Mouse (Mus musculus) midbrain, embryonic 12.5 days (tissue): ENCODE data around the gene Platr17. TPM values are rescaled to one million over a fixed set of nuclear protein-coding genes. Genes with fewer than 3 reads are reported as not detected.

Experiments used
- ATAC-seq: fragments of 200-750 bp; cut with Nextera tagmentation; 2 replicates; pipeline ENCODE4 v1.8.0; 2017; ENCODE audit warnings: low read depth, moderate TSS enrichment, moderate library complexity; ENCODE audit not compliant: low FRiP score
- H3K27ac ChIP-seq: fragments of 300-500 bp; sonication (generic); replicated peaks from 2 replicates; pipeline ENCODE4 v1.5.1; 2016; ENCODE audit warnings: mild to moderate bottlenecking
- H3K27me3 ChIP-seq: fragments of 300-500 bp; sonication (generic); 2 replicates; pipeline ENCODE4 v1.6.1; 2016; ENCODE audit warnings: mild to moderate bottlenecking
- H3K36me3 ChIP-seq: fragments of 300-500 bp; sonication (generic); 2 replicates; pipeline ENCODE4 v1.6.1; 2016
- H3K4me1 ChIP-seq: fragments of 300-500 bp; sonication (generic); 2 replicates; pipeline ENCODE4 v1.6.1; 2016
- H3K4me2 ChIP-seq: fragments of 300-500 bp; sonication (generic); replicated peaks from 2 replicates; pipeline ENCODE4 v1.6.1; 2016; ENCODE audit warnings: mild to moderate bottlenecking, moderate library complexity
- H3K4me3 ChIP-seq: fragments of 300-500 bp; sonication (generic); 2 replicates; pipeline ENCODE4 v1.5.1; 2016; ENCODE audit warnings: mild to moderate bottlenecking
- H3K9ac ChIP-seq: fragments of 300-500 bp; sonication (generic); replicated peaks from 2 replicates; pipeline ENCODE4 v1.6.1; 2016; ENCODE audit warnings: mild to moderate bottlenecking, moderate library complexity
- H3K9me3 ChIP-seq: fragments of 300-500 bp; sonication (generic); 2 replicates; pipeline ENCODE4 v1.6.1; 2016; ENCODE audit warnings: mild to moderate bottlenecking
- WGBS: fragments of 180-500 bp; shearing (Covaris S2); methylation state at CpG from one replicate; pipeline ENCODE4 v1.1.7; 2016; 5-methylcytosine and 5-hydroxymethylcytosine counted together
- polyA plus RNA-seq: library from polyadenylated mRNA; unstranded; fragments of >200 nt; fragmentation: Nextera tagmentation; extraction: Ambion mirVana; gene quantifications from 2 replicates; pipeline ENCODE4 v1.2.1, GENCODE M21; 2016

Platr17 gene
- polyA plus RNA-seq, 1 experiment from 2014 or later: 0.23 TPM

DNA sequence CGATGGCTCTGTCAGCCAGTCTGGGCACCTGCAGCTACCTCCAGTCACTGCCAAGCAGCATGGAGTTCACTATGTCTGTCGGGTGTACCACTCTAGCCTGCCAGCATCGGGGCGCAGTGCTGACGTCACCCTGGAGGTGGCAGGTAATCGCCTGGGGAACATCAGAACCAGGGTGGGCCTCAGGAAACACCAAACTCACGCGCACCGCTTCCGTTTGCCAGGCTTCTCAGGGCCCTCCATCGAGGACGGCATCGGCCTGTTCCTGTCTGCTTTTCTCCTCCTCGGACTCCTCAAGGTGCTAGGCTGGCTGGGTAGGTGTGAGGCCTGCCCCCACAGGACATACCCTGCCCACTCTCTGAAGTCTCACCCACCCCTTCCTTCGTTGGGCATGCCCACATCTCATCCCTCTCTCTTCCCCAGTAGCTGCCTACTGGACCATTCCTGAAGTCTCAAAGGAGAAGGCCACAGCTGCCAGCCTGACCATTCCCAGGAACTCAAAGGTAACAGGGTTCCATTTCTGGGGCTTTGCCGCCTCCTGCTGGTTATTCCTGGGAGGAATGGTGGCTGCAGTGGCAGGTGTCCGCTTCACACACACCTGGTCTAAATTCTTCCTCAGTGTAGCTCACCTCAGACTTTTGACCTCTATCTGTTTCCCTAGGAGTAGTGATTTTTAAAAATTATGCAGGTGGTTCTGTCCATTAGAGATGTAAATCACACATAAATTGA lies 21.4 kb downstream of the Platr17 start:
- Histone ChIP-seq H3K9ac (0 out of 2 replicates have a peak overlapping the region, but pooled peaks have one; percentile 0), H3K4me1 (peaks cover 22% of the 10 kb centered on the region), H3K4me3 (no peak overlapping the region), H3K27me3 (no peaks in the 10 kb centered on the region), H3K9me3 (no peaks in the 10 kb centered on the region), H3K36me3 (0 out of 2 replicates have a peak, but pooled peaks cover 7% of the 10 kb centered on the region), H3K4me2 (no peak overlapping the region), H3K27ac (no peak overlapping the region)
- 71% methylated on average over 17 of the region's 17 CpGs for WGBS
- no peak for ATAC-seq

DNA sequence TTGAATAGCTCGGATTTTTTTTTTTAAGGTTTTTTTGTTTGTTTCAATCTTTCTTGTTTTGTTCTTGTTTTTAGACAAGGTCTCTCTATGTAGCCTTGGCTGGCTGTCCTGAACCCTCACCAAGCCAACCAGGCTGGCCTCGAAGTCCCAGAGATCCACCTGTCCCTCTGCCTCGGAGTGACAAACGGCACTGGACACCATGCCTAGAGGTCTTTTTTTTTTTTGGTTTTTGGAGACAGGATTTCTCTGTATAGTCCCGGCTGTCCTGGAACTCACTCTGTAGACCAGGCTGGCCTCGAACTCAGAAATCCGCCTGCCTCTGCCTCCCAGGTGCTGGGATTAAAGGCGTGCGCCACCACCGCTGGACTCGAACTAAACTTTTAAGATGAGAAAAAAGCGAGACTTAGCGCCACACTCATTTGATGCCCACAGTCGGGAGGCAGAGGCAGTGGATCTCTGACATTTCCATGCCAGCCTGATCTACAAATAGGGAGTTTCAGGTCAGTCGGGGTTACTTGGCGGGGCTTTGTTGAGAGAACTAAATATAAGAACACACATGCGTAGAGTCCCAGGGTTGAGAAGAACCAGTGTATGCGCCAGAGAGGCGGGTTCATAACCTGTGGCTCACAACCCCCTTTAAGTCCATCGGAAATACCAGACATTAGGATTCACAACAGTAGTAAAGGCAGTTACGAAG lies 23.5 kb downstream of the Platr17 start:
- ATAC-seq: no peak
- H3K4me3 ChIP-seq: peak overlapping the region; percentile 81
- H3K27me3 ChIP-seq: no peaks in the 10 kb centered on the region
- 64% methylated on average over 21 of the region's 21 CpGs for WGBS
- H3K27ac ChIP-seq: no peak overlapping the region
- H3K36me3 ChIP-seq: peaks cover 23% of the 10 kb centered on the region
- H3K4me2 ChIP-seq: peak overlapping the region; percentile 97
- H3K9me3 ChIP-seq: no peaks in the 10 kb centered on the region
- peak overlapping the region; percentile 90 for H3K9ac ChIP-seq
- peaks cover 23% of the 10 kb centered on the region for H3K4me1 ChIP-seq

- Histone ChIP-seq H3K4me3 (peak within 1 kb of the TSS; percentile 81), H3K27me3 (no peaks in the 10 kb centered on the region), H3K36me3 (peaks cover 35% of the 10 kb centered on the region), H3K9me3 (no peaks in the 10 kb centered on the region), H3K9ac (peak within 1 kb of the TSS; percentile 90), H3K4me1 (peaks cover 23% of the 10 kb centered on the region), H3K4me2 (peak within 1 kb of the TSS; percentile 97), H3K27ac (peak within 1 kb of the TSS; percentile 88)
- ATAC-seq: peak; percentile 81
- WGBS: under 1% methylated on average over 78 of the region's 80 CpGs
Measured at GRCm38 (mm10) chr17:33929371-33930279, 24.7 kb downstream of the Platr17 start, which contains the start of gene Rgl2. Gene Rgl2, plus strand, starts transcription at chr17:33929543.

DNA sequence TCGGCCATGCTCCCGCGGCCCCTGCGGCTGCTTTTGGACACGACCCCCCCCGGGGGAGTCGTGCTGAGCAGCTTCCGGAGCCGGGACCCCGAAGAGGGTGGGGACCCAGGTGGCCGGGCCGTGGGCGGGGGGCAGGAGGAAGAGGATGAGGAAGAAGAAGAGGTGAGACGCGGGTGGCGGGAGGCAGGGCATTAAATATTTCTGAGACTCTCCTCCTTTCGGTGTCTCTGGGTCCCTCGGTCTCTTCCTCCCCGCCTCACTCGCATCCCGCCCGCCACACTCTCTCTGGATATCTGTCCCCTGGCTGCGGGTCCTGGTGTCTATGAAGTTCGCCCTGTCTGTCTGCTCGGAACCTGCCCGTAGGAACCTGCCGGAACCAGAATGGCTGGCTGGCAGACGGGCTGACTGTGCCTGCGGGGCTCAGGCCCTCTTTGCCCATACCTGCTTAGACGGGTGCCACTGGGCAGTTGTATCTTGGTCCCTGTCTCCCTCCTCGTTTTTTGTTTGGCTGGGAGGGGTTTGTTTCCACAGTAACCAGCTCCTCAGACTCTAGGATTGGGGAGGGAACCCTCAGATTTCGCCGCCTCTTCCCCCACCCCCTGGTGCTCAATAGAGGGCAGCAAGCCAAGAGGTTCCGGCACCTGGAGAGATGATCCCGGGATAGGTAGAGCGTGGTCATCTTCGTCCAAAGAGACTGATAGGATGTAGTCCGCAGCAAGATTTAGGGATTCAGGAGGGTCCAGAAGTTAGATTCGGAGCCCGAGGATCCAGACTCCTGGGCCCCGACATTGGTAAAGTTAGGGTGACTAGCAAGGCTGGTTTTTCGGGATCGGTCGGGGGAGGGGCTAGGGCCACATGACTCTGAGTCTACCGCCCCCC lies 25.6 kb downstream of the Platr17 start:
- H3K4me2 ChIP-seq: peak overlapping the region; percentile 97
- H3K4me1 ChIP-seq: peaks cover 23% of the 10 kb centered on the region
- under 1% methylated on average over 45 of the region's 45 CpGs for WGBS
- ATAC-seq: no peak; the same call in 1 of the 2 replicates
- H3K27me3 ChIP-seq: no peaks in the 10 kb centered on the region
- no peaks in the 10 kb centered on the region for H3K9me3 ChIP-seq
- H3K27ac ChIP-seq: peak overlapping the region; percentile 88
- H3K9ac ChIP-seq: peak overlapping the region; percentile 90
- H3K36me3 ChIP-seq: peaks cover 40% of the 10 kb centered on the region
- peak overlapping the region; percentile 81 for H3K4me3 ChIP-seq

GRCm38 (mm10) chr17:33931159-33931866 lies 26.4 kb downstream of the Platr17 start:
- Histone ChIP-seq H3K27me3 (no peaks in the 10 kb centered on the region), H3K27ac (no peak overlapping the region), H3K9ac (peak overlapping the region; percentile 90), H3K4me2 (peak overlapping the region; percentile 97), H3K9me3 (no peaks in the 10 kb centered on the region), H3K36me3 (peaks cover 47% of the 10 kb centered on the region), H3K4me3 (peak overlapping the region; percentile 81), H3K4me1 (peaks cover 23% of the 10 kb centered on the region)
- ATAC-seq: no peak
- WGBS: 35% methylated on average over 18 of the region's 18 CpGs

GRCm38 (mm10) chr17:33931947-33932346 lies 27.0 kb downstream of the Platr17 start:
- 89% methylated on average over 11 of the region's 11 CpGs for WGBS
- Histone ChIP-seq H3K4me2 (no peak overlapping the region), H3K9ac (no peak overlapping the region)

GRCm38 (mm10) chr17:33932448-33932847 lies 27.5 kb downstream of the Platr17 start:
- Histone ChIP-seq H3K9ac (no peak overlapping the region), H3K4me3 (no peak overlapping the region), H3K4me1 (peaks cover 23% of the 10 kb centered on the region), H3K27ac (no peak overlapping the region), H3K9me3 (no peaks in the 10 kb centered on the region), H3K4me2 (no peak overlapping the region), H3K27me3 (no peaks in the 10 kb centered on the region), H3K36me3 (peaks cover 50% of the 10 kb centered on the region)
- no peak for ATAC-seq
- WGBS: 85% methylated on average over 14 of the region's 14 CpGs

More at GRCm38 (mm10) chr17:33931947-33932346, 27.0 kb downstream of the Platr17 start:
- Histone ChIP-seq H3K4me3 (no peak overlapping the region), H3K9me3 (no peaks in the 10 kb centered on the region), H3K36me3 (peaks cover 48% of the 10 kb centered on the region), H3K27ac (no peak overlapping the region), H3K4me1 (peaks cover 23% of the 10 kb centered on the region), H3K27me3 (no peaks in the 10 kb centered on the region)
- ATAC-seq: no peak

DNA sequence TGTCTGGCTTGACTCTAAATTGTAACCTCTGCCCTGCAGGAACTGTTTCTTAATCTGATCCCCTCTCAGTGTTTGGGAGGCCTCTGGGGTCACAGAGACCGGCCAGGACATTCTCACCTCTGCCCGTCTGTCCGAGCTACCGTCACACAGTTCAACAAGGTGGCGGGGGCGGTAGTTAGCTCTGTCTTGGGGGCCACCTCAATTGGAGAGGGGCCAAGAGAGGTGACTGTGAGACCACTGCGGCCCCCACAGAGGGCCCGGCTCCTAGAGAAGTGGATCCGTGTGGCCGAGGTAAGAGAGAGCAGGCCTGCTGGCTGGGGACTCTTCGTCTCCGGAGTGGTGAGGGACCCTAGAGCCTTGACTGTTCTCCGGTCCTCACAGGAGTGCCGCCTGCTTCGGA lies 28.0 kb downstream of the Platr17 start:
- Histone ChIP-seq H3K27me3 (no peaks in the 10 kb centered on the region), H3K4me1 (peaks cover 20% of the 10 kb centered on the region), H3K4me2 (no peak overlapping the region), H3K9ac (no peak overlapping the region), H3K36me3 (peaks cover 52% of the 10 kb centered on the region), H3K27ac (no peak overlapping the region), H3K4me3 (no peak overlapping the region), H3K9me3 (no peaks in the 10 kb centered on the region)
- WGBS: 91% methylated on average over 15 of the region's 15 CpGs
- ATAC-seq: no peak

- H3K4me2 ChIP-seq: no peak overlapping the region
- peaks cover 20% of the 10 kb centered on the region for H3K4me1 ChIP-seq
- H3K9ac ChIP-seq: no peak overlapping the region
- H3K27me3 ChIP-seq: no peaks in the 10 kb centered on the region
- ATAC-seq: no peak
- peaks cover 62% of the 10 kb centered on the region for H3K36me3 ChIP-seq
- 88% methylated on average over 21 of the region's 21 CpGs for WGBS
- no peak overlapping the region for H3K27ac ChIP-seq
- H3K9me3 ChIP-seq: no peaks in the 10 kb centered on the region
- no peak overlapping the region for H3K4me3 ChIP-seq
Measured at GRCm38 (mm10) chr17:33935422-33936055, 30.6 kb downstream of the Platr17 start.

GRCm38 (mm10) chr17:33936993-33937392 lies 32.1 kb downstream of the Platr17 start:
- H3K4me2 ChIP-seq: no peak overlapping the region
- no peak for ATAC-seq
- H3K9me3 ChIP-seq: no peaks in the 10 kb centered on the region
- no peak overlapping the region for H3K4me3 ChIP-seq
- WGBS: 91% methylated on average over 15 of the region's 15 CpGs
- no peaks in the 10 kb centered on the region for H3K27me3 ChIP-seq
- H3K27ac ChIP-seq: no peak overlapping the region
- H3K9ac ChIP-seq: no peak overlapping the region
- peaks cover 60% of the 10 kb centered on the region for H3K36me3 ChIP-seq
- peaks cover 23% of the 10 kb centered on the region for H3K4me1 ChIP-seq
